22 mouse cellular contexts compared by ENCODE assay signal in the genomic region with DNA sequence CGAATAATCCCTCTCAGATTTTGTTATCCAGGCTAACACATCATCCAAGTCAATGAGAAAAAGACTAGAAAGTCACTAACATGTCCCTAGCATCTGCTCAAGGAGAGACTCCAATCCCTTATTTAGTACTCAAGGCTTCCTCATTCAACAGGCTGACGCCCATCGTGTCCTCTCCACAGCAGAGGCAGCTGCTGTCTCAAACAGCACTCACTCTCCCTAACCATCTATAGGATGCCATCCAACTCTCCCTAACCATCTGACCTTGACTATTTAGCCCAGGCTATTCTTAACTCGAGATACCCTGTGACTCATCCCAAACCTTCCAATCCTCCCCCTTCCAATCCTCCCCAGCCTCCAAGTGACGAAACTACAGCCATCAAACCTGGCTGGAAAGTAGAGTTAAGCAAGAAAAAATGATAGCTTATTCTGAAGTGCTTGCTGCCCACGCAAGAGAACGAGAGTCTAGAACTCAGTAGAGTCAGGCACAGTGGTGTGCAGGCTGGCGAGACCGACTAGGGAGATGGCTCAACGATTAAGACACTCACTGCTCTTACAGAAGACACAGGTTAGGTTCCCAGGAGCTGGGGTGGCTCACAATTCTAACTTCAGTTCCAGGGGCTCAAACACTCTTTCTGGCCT.
"Had no signal": no experiment of that assay in that cellular context is flagged by ENCODE, and none has a peak within 500 bp of the region (broad histone marks: within the 10 kb centered on the region; RNA-seq: fewer than 3 reads in every experiment).

No protein-coding gene starts in this region.

- H3K27ac ChIP-seq: heart, adult 2 months; hindbrain, embryonic 13.5 days; hindbrain, embryonic 15.5 days; hindbrain, postnatal 0 days; kidney, embryonic 15.5 days; kidney, postnatal 0 days; left cerebral cortex, adult 2 months; limb, embryonic 10.5 days; limb, embryonic 12.5 days; liver, embryonic 12.5 days; liver, embryonic 14.5 days had no signal

- H3K4me3 ChIP-seq: heart, adult 2 months; heart, embryonic 12.5 days; hindbrain, embryonic 13.5 days; hindbrain, embryonic 15.5 days; kidney, embryonic 15.5 days; left cerebral cortex, adult 2 months; limb, embryonic 10.5 days; limb, embryonic 12.5 days; liver, embryonic 12.5 days had no signal

- H3K9ac ChIP-seq: heart, embryonic 12.5 days; hindbrain, embryonic 13.5 days; hindbrain, embryonic 15.5 days; kidney, embryonic 15.5 days; limb, embryonic 12.5 days; liver, embryonic 12.5 days; liver, embryonic 14.5 days had no signal

- ATAC-seq: hindbrain, postnatal 0 days; intestine, embryonic 16.5 days; liver, embryonic 12.5 days had no signal

- H3K9me3 ChIP-seq: heart, embryonic 12.5 days; hindbrain, embryonic 13.5 days; hindbrain, embryonic 15.5 days; kidney, embryonic 15.5 days; limb, embryonic 10.5 days; limb, embryonic 12.5 days; liver, embryonic 12.5 days had no signal

- H3K4me2 ChIP-seq: heart, embryonic 12.5 days; hindbrain, embryonic 13.5 days; hindbrain, embryonic 15.5 days; kidney, embryonic 15.5 days; limb, embryonic 12.5 days; liver, embryonic 12.5 days had no signal

- DNase-seq: gastrocnemius, postnatal 14 days; gastrocnemius, postnatal 36 days; heart, adult 2 months; heart, postnatal 10 days; heart, postnatal 36 days; kidney, adult 11 months; kidney, adult 2 months; kidney, adult 9 months; kidney, postnatal 14 days; kidney, postnatal 36 days had no signal

- H3K27me3 ChIP-seq: heart, embryonic 12.5 days; hindbrain, embryonic 13.5 days; hindbrain, embryonic 15.5 days; kidney, embryonic 15.5 days; limb, embryonic 12.5 days; liver, embryonic 12.5 days had no signal

- H3K4me1 ChIP-seq: hindbrain, embryonic 13.5 days; hindbrain, embryonic 15.5 days; kidney, embryonic 15.5 days; limb, embryonic 10.5 days; limb, embryonic 12.5 days; liver, embryonic 12.5 days had no signal
